In genomic region chr11:77673428-77673991, GRCm38 (mm10) we compare ENCODE assay signal across 14 mouse cellular contexts. TPM values are rescaled to one million over a fixed set of nuclear protein-coding genes. Genes with fewer than 3 reads are reported as not detected.
DNase-seq lines count a peak whose midpoint lies in the region; ATAC-seq and TF ChIP-seq lines count a peak whose summit lies in the region.
"Had no signal": no experiment of that assay in that cellular context is flagged by ENCODE, and none has a peak within 500 bp of the region (broad histone marks: within the 10 kb centered on the region; RNA-seq: fewer than 3 reads in every experiment).

No protein-coding gene starts in this region.

- H3K4me2 ChIP-seq in hindbrain, embryonic 11.5 days (replicated peaks; ENCODE audit: low read depth, low read length): no peak overlapping the region
- no peak overlapping the region for H3K4me2 ChIP-seq in forebrain, embryonic 11.5 days (ENCODE audit: low read depth, low read length, severe bottlenecking)
- H3K4me2 ChIP-seq: forebrain, embryonic 15.5 days; heart, embryonic 12.5 days; stomach, embryonic 15.5 days had no signal

- H3K9ac ChIP-seq in hindbrain, embryonic 11.5 days (ENCODE audit: low read depth, low read length): no peak overlapping the region
- no peak overlapping the region; the same call in 1 of the 2 replicates for H3K9ac ChIP-seq in ES-E14 (ENCODE audit: insufficient read depth, low read depth, low read length, poor library complexity, severe bottlenecking)
- H3K9ac ChIP-seq in forebrain, embryonic 11.5 days (ENCODE audit: low read length): no peak overlapping the region
- H3K9ac ChIP-seq: forebrain, embryonic 15.5 days; heart, embryonic 12.5 days; stomach, embryonic 15.5 days had no signal

- H3K27me3 ChIP-seq in hindbrain, embryonic 11.5 days (ENCODE audit: control insufficient read depth, insufficient read depth, low read length): no peaks in the 10 kb centered on the region
- H3K27me3 ChIP-seq in hindbrain, embryonic 10.5 days (ENCODE audit: insufficient read depth, poor library complexity, severe bottlenecking): no peaks in the 10 kb centered on the region
- H3K27me3 ChIP-seq in forebrain, embryonic 11.5 days (ENCODE audit: control insufficient read depth, insufficient read depth, low read length): no peaks in the 10 kb centered on the region
- H3K27me3 ChIP-seq: forebrain, embryonic 15.5 days; heart, embryonic 12.5 days; stomach, embryonic 15.5 days had no signal

- in situ Hi-C loops in ES-E14 (cut with MboI; ENCODE audit: low sequenced_read_pairs in 2 of 2, unreplicated experiment in 2 of 2): no loop called here

- H3K36me3 ChIP-seq in hindbrain, embryonic 11.5 days (ENCODE audit: control insufficient read depth, insufficient read depth, low read length): no peaks in the 10 kb centered on the region
- H3K36me3 ChIP-seq in hindbrain, embryonic 10.5 days: no peaks in the 10 kb centered on the region
- no peaks in the 10 kb centered on the region for H3K36me3 ChIP-seq in ES-E14 (ENCODE audit: control insufficient read depth, insufficient read depth, low read length, poor library complexity, severe bottlenecking)
- H3K36me3 ChIP-seq in forebrain, embryonic 11.5 days (ENCODE audit: control insufficient read depth, insufficient read depth, low read length): no peaks in the 10 kb centered on the region
- H3K36me3 ChIP-seq: forebrain, embryonic 15.5 days; heart, embryonic 12.5 days; stomach, embryonic 15.5 days had no signal

- H3K9me3 ChIP-seq in hindbrain, embryonic 11.5 days (ENCODE audit: control insufficient read depth, low read length): no peaks in the 10 kb centered on the region
- peaks cover 6% of the 10 kb centered on the region; the same call in 1 of the 2 replicates for H3K9me3 ChIP-seq in hindbrain, embryonic 10.5 days
- H3K9me3 ChIP-seq in ES-E14 (ENCODE audit: control insufficient read depth, insufficient read depth, low read depth, low read length): no peaks in the 10 kb centered on the region
- H3K9me3 ChIP-seq in forebrain, embryonic 11.5 days (ENCODE audit: control insufficient read depth, low read length): no peaks in the 10 kb centered on the region; the same call in 1 of the 2 replicates
- H3K9me3 ChIP-seq: forebrain, embryonic 15.5 days had no signal

- peak; percentile 17 for DNase-seq in hindbrain, embryonic 11.5 days (ENCODE audit: low spot score)
- DNase-seq in hindbrain, embryonic 10.5 days (ENCODE audit: low spot score): no peak
- peak; percentile 19 for DNase-seq in 3134 (ENCODE audit: extremely low read depth, insufficient read length, low spot score)
- peak; percentile 89 for DNase-seq in ES-E14 (ENCODE audit: low read depth, low spot score)
- DNase-seq in forelimb bud, embryonic 11.5 days (ENCODE audit: low read depth, low spot score): peak; percentile 6
- DNase-seq in forebrain, embryonic 11.5 days (ENCODE audit: low spot score): no peak
- no peak for DNase-seq in kidney, postnatal 25 days
- DNase-seq in cerebellum, adult 11 months: no peak
- DNase-seq: adrenal gland, postnatal 36 days; layer of hippocampus, postnatal 36 days; lung, adult 2 months had no signal

- no peaks in the 10 kb centered on the region for H3K4me1 ChIP-seq in hindbrain, embryonic 11.5 days (replicated peaks; ENCODE audit: control insufficient read depth, insufficient read depth, low read length)
- H3K4me1 ChIP-seq in hindbrain, embryonic 10.5 days (replicated peaks): no peaks in the 10 kb centered on the region
- H3K4me1 ChIP-seq in ES-E14 (ENCODE audit: control insufficient read depth in 2 of 2, insufficient read depth in 2 of 2, low read length in 2 of 2, poor library complexity in 1 of 2): peaks cover 7 to 8% of the 10 kb centered on the region in 2 experiments
- no peaks in the 10 kb centered on the region for H3K4me1 ChIP-seq in forebrain, embryonic 11.5 days (replicated peaks; ENCODE audit: control insufficient read depth, insufficient read depth, low read length)
- H3K4me1 ChIP-seq: forebrain, embryonic 15.5 days; heart, embryonic 12.5 days; stomach, embryonic 15.5 days had no signal

- no peak overlapping the region for H3K27ac ChIP-seq in hindbrain, embryonic 11.5 days (ENCODE audit: low read depth, low read length)
- no peak overlapping the region for H3K27ac ChIP-seq in hindbrain, embryonic 10.5 days
- H3K27ac ChIP-seq in ES-E14 (ENCODE audit: insufficient read depth, low read depth, low read length, poor library complexity, severe bottlenecking): peak overlapping the region; percentile 79; the same call in 1 of the 2 replicates
- H3K27ac ChIP-seq in forebrain, embryonic 11.5 days (ENCODE audit: low read depth, low read length): no peak overlapping the region
- H3K27ac ChIP-seq: forebrain, embryonic 15.5 days; stomach, embryonic 15.5 days had no signal

- ATAC-seq in hindbrain, embryonic 11.5 days (ENCODE audit: low FRiP score): no peak
- no peak for ATAC-seq in forebrain, embryonic 11.5 days (replicated peaks; ENCODE audit: low FRiP score)
- ATAC-seq: forebrain, embryonic 15.5 days had no signal

- 69% methylated on average over 4 of the region's 4 CpGs for WGBS in hindbrain, embryonic 11.5 days
- WGBS in hindbrain, embryonic 10.5 days: 64% methylated on average over 4 of the region's 4 CpGs
- WGBS in forebrain, embryonic 11.5 days: 62% methylated on average over 4 of the region's 4 CpGs

- H3K4me3 ChIP-seq in hindbrain, embryonic 11.5 days (ENCODE audit: low read depth, low read length): no peak overlapping the region
- no peak overlapping the region for H3K4me3 ChIP-seq in hindbrain, embryonic 10.5 days
- no peak overlapping the region for H3K4me3 ChIP-seq in ES-E14 (ENCODE audit: insufficient read depth in 1 of 2, low read depth in 1 of 2, low read length in 2 of 2, poor library complexity in 1 of 2, severe bottlenecking in 1 of 2)
- no peak overlapping the region for H3K4me3 ChIP-seq in forebrain, embryonic 11.5 days (ENCODE audit: low read depth, low read length)
- H3K4me3 ChIP-seq: forebrain, embryonic 15.5 days; heart, embryonic 12.5 days; stomach, embryonic 15.5 days had no signal

TF ChIP-seq in ES-E14, 5 proteins besides CTCF, POLR2A, EP300 and RAD21:
- TF ChIP-seq HCFC1 (IDR thresholded peaks at IDR 0.05; ENCODE audit: borderline replicate concordance, insufficient read depth, low read length): peak; percentile 37; the same call in 1 of the 2 replicates
- 0 out of 2 replicates have a peak, but pooled peaks have one; percentile 32 for TF ChIP-seq CHD2 (IDR thresholded peaks at IDR 0.05; ENCODE audit: low read depth, low read length)
- peak; percentile 93 for TF ChIP-seq MAFK (IDR thresholded peaks at IDR 0.05; ENCODE audit: insufficient read depth, low read depth, low read length)
- peak; percentile 16; the same call in 1 of the 2 replicates for TF ChIP-seq ZC3H11A (IDR thresholded peaks at IDR 0.05; ENCODE audit: borderline replicate concordance, low read depth, low read length)
- no peak for TF ChIP-seq ZNF384 (IDR thresholded peaks at IDR 0.05; ENCODE audit: low read depth, low read length)

RNA-seq across cellular contexts. Expression of gene Nufip2, which starts 12.4 kb away (rescaled TPM):
- polyA plus RNA-seq in hindbrain, embryonic 11.5 days (2014; fragmentation: Nextera tagmentation; extraction: Ambion mirVana): 5.0 and 15.3 TPM in 2 replicates
- 3.6 and 3.7 TPM in 2 replicates for polyA plus RNA-seq in hindbrain, embryonic 10.5 days (2016; fragmentation: Nextera tagmentation; extraction: Ambion mirVana)
- 153 and 165 TPM in 2 replicates for total RNA-seq in ES-E14 (2012; rRNA removed)
- 4.6 and 5.7 TPM in 2 replicates for polyA plus RNA-seq in forebrain, embryonic 11.5 days (2014; fragmentation: Nextera tagmentation; extraction: Ambion mirVana)

RNA-seq across cellular contexts. Expression of gene Cryba1, which starts 51.6 kb away (rescaled TPM):
- polyA plus RNA-seq in hindbrain, embryonic 11.5 days (2014; fragmentation: Nextera tagmentation; extraction: Ambion mirVana): 2.7 and 4.0 TPM in 2 replicates
- polyA plus RNA-seq in hindbrain, embryonic 10.5 days (2016; fragmentation: Nextera tagmentation; extraction: Ambion mirVana): 1.6 and 2.2 TPM in 2 replicates
- 0.32 TPM in 1 of 2 replicates, not detected in the other for total RNA-seq in ES-E14 (2012; rRNA removed)
- 0.61 and 1.6 TPM in 2 replicates for polyA plus RNA-seq in forebrain, embryonic 11.5 days (2014; fragmentation: Nextera tagmentation; extraction: Ambion mirVana)
- total RNA-seq: adrenal gland, postnatal 36 days; layer of hippocampus, postnatal 36 days had no signal
- polyA plus RNA-seq: heart, embryonic 12.5 days; lung, adult 2 months; stomach, embryonic 15.5 days had no signal

Comparison
In these comparisons a context has a peak if more than half of its experiments do, and no peak if none do; other contexts are left out.
1. DNase-seq: peak in hindbrain, embryonic 11.5 days (single experiment), 3134 (single experiment), ES-E14 (single experiment) and forelimb bud, embryonic 11.5 days (single experiment); none in hindbrain, embryonic 10.5 days (single experiment), forebrain, embryonic 11.5 days (single experiment), kidney, postnatal 25 days (0 of 2) and cerebellum, adult 11 months (single experiment).